Mouse (Mus musculus): ENCODE measurements around the gene Ppp2r1a. TPM values are rescaled to one million over a fixed set of nuclear protein-coding genes. Genes with fewer than 3 reads are reported as not detected.

The Ppp2r1a gene
- 301 TPM for polyA plus RNA-seq (2012; fragmentation: generic; extraction: Trizol)
- long read RNA-seq, experiment 1, transcript Ppp2r1a-201 (15 exons, 2,410 nt): major isoform, 221 of 259 reads
- long read RNA-seq, experiment 1, partial matches to known transcripts: 34 of 259 reads
- long read RNA-seq, experiment 1, other reads (novel, unspliced or antisense): 4 of 259 reads
- long read RNA-seq, experiment 2, transcript Ppp2r1a-201 (15 exons, 2,410 nt): major isoform, 1,445 of 2,285 reads
- long read RNA-seq, experiment 2, partial matches to known transcripts: 810 of 2,285 reads
- long read RNA-seq, experiment 2, other reads (novel, unspliced or antisense): 30 of 2,285 reads

GRCm38 (mm10) chr17:20944985-20945891, at the start of gene Ppp2r1a:
Gene Ppp2r1a, plus strand, starts transcription at chr17:20945311.
- Histone ChIP-seq H3K4me3 (ENCODE audit: insufficient read depth, poor library complexity, severe bottlenecking) (peak within 1 kb of the TSS; percentile 55), H3K79me3 (ENCODE audit: low read depth) (peaks cover 45% of the 10 kb centered on the region), H3ac (ENCODE audit: control insufficient read depth, insufficient read length, low read depth) (peak within 1 kb of the TSS; percentile 97), H3K79me2 (ENCODE audit: control insufficient read depth, insufficient read depth) (peaks cover 48% of the 10 kb centered on the region), H3K27me3 (ENCODE audit: control insufficient read depth, insufficient read depth, insufficient read length) (no peaks in the 10 kb centered on the region), H3K36me3 (ENCODE audit: control insufficient read depth, insufficient read depth) (no peaks in the 10 kb centered on the region)
- no peak for TF ChIP-seq MYOG (IDR thresholded peaks at IDR 0.05; ENCODE audit: control insufficient read depth, extremely low read depth, insufficient read length)
- TF ChIP-seq USF1 (IDR thresholded peaks at IDR 0.05; ENCODE audit: low read depth): no peak
- TF ChIP-seq FOSL1 (IDR thresholded peaks at IDR 0.05; ENCODE audit: insufficient read depth, low read length, poor library complexity, severe bottlenecking): no peak
- TF ChIP-seq CEBPB (IDR thresholded peaks at IDR 0.05; ENCODE audit: low read depth): no peak
- no peak for TF ChIP-seq MYOD1 (IDR thresholded peaks at IDR 0.05; ENCODE audit: control insufficient read depth, insufficient read length, low read depth)
- peak; percentile 48 for TF ChIP-seq MAX (IDR thresholded peaks at IDR 0.05)

- Histone ChIP-seq H3K79me3 (ENCODE audit: low read depth) (no peaks in the 10 kb centered on the region), H3K27me3 (ENCODE audit: control insufficient read depth, insufficient read depth, insufficient read length) (no peaks in the 10 kb centered on the region), H3K4me3 (ENCODE audit: insufficient read depth, poor library complexity, severe bottlenecking) (no peak within 1 kb of the TSS), H3ac (ENCODE audit: control insufficient read depth, insufficient read length, low read depth) (no peak within 1 kb of the TSS), H3K79me2 (ENCODE audit: control insufficient read depth, insufficient read depth) (no peaks in the 10 kb centered on the region), H3K36me3 (ENCODE audit: control insufficient read depth, insufficient read depth) (no peaks in the 10 kb centered on the region)
- no peak for TF ChIP-seq MYOD1 (IDR thresholded peaks at IDR 0.05; ENCODE audit: control insufficient read depth, insufficient read length, low read depth)
- no peak for TF ChIP-seq MAX (IDR thresholded peaks at IDR 0.05)
- TF ChIP-seq FOSL1 (IDR thresholded peaks at IDR 0.05; ENCODE audit: insufficient read depth, low read length, poor library complexity, severe bottlenecking): no peak
- no peak for TF ChIP-seq CTCF (IDR thresholded peaks at IDR 0.05; ENCODE audit: control insufficient read depth, insufficient read depth, insufficient read length)
Measured at GRCm38 (mm10) chr17:20904991-20905390, 40.1 kb upstream of the Ppp2r1a start, which contains the start of gene Vmn1r231. Gene Vmn1r231, minus strand, starts transcription at chr17:20905091.

GRCm38 (mm10) chr17:20919614-20920013, 25.5 kb upstream of the Ppp2r1a start, which contains the start of gene Vmn1r232:
Gene Vmn1r232, minus strand, starts transcription at chr17:20919714.
- H3K79me3 ChIP-seq (ENCODE audit: low read depth): no peaks in the 10 kb centered on the region
- H3K36me3 ChIP-seq (ENCODE audit: control insufficient read depth, insufficient read depth): no peaks in the 10 kb centered on the region
- no peak for TF ChIP-seq MYOG (IDR thresholded peaks at IDR 0.05; ENCODE audit: control insufficient read depth, extremely low read depth, insufficient read length)
- TF ChIP-seq MYOD1 (IDR thresholded peaks at IDR 0.05; ENCODE audit: control insufficient read depth, insufficient read length, low read depth): no peak
- no peak for TF ChIP-seq USF1 (IDR thresholded peaks at IDR 0.05; ENCODE audit: low read depth)
- H3K27me3 ChIP-seq (ENCODE audit: control insufficient read depth, insufficient read depth, insufficient read length): no peaks in the 10 kb centered on the region
- H3ac ChIP-seq (ENCODE audit: control insufficient read depth, insufficient read length, low read depth): no peak within 1 kb of the TSS
- H3K4me3 ChIP-seq (ENCODE audit: insufficient read depth, poor library complexity, severe bottlenecking): no peak within 1 kb of the TSS
- H3K79me2 ChIP-seq (ENCODE audit: control insufficient read depth, insufficient read depth): no peaks in the 10 kb centered on the region

DNA sequence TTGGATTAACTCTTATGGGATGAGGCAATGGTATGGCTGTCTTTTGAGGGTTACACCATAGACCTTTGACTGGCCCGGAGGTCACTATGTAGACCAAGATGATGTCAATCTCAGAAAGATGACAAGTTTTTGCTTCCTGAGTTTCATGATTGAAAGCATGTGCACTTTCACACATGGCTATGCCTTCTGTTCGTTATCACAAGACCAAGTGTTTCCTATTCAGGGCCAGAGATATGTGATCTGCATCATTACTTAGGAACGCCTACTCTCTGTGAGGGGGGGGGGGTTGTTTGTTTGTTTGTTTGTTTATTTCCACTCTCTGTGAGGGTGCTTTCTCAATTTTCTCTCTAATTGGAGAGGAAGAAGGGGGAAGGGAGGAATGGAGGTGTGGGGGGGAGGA, 885 bp upstream of the Ppp2r1a start:
- Histone ChIP-seq H3K79me3 (ENCODE audit: low read depth) (peaks cover 35% of the 10 kb centered on the region), H3K79me2 (ENCODE audit: control insufficient read depth, insufficient read depth) (peaks cover 38% of the 10 kb centered on the region), H3K36me3 (ENCODE audit: control insufficient read depth, insufficient read depth) (no peaks in the 10 kb centered on the region), H3ac (ENCODE audit: control insufficient read depth, insufficient read length, low read depth) (no peak overlapping the region), H3K4me3 (ENCODE audit: insufficient read depth, poor library complexity, severe bottlenecking) (peak overlapping the region; percentile 39), H3K27me3 (ENCODE audit: control insufficient read depth, insufficient read depth, insufficient read length) (no peaks in the 10 kb centered on the region)
- TF ChIP-seq MYOG (IDR thresholded peaks at IDR 0.05; ENCODE audit: control insufficient read depth, extremely low read depth, insufficient read length) (no peak), MYOD1 (IDR thresholded peaks at IDR 0.05; ENCODE audit: control insufficient read depth, insufficient read length, low read depth) (no peak), USF1 (IDR thresholded peaks at IDR 0.05; ENCODE audit: low read depth) (no peak), CTCF (IDR thresholded peaks at IDR 0.05; ENCODE audit: control insufficient read depth, insufficient read depth, insufficient read length) (no peak), FOSL1 (IDR thresholded peaks at IDR 0.05; ENCODE audit: insufficient read depth, low read length, poor library complexity, severe bottlenecking) (no peak), MAX (IDR thresholded peaks at IDR 0.05) (no peak), CEBPB (IDR thresholded peaks at IDR 0.05; ENCODE audit: low read depth) (no peak)

GRCm38 (mm10) chr17:20946026-20946565, 985 bp downstream of the Ppp2r1a start:
- peaks cover 54% of the 10 kb centered on the region for H3K79me3 ChIP-seq (ENCODE audit: low read depth)
- peaks cover under 1% of the 10 kb centered on the region for H3K36me3 ChIP-seq (ENCODE audit: control insufficient read depth, insufficient read depth)
- H3K4me3 ChIP-seq (ENCODE audit: insufficient read depth, poor library complexity, severe bottlenecking): peak overlapping the region; percentile 55
- no peak for TF ChIP-seq USF1 (IDR thresholded peaks at IDR 0.05; ENCODE audit: low read depth)
- peaks cover 57% of the 10 kb centered on the region for H3K79me2 ChIP-seq (ENCODE audit: control insufficient read depth, insufficient read depth)
- H3K27me3 ChIP-seq (ENCODE audit: control insufficient read depth, insufficient read depth, insufficient read length): no peaks in the 10 kb centered on the region
- peak overlapping the region; percentile 97 for H3ac ChIP-seq (ENCODE audit: control insufficient read depth, insufficient read length, low read depth)

All from C2C12 (cell line).